Mouse (Mus musculus) midbrain, embryonic 13.5 days (tissue): ENCODE measurements at regions not wholly inside any gene's neighbourhood (a gene's known extent, or its start where the extent isn't known, plus 50 kb on each side); places are given as distances from the start of the nearest gene placed in this dataset.

Experiments used
- ATAC-seq: fragments of 200-750 bp; cut with Nextera tagmentation; 2 replicates; pipeline ENCODE4 v1.8.0; 2017; ENCODE audit warnings: mild to moderate bottlenecking, moderate TSS enrichment, moderate library complexity
- H3K27ac ChIP-seq: fragments of 300-500 bp; sonication (generic); 2 replicates; pipeline ENCODE4 v1.5.1; 2015; ENCODE audit warnings: inconsistent platforms, mild to moderate bottlenecking, moderate library complexity
- H3K27me3 ChIP-seq: fragments of 300-500 bp; sonication (generic); 2 replicates; pipeline ENCODE4 v1.6.1; 2015; ENCODE audit warnings: mild to moderate bottlenecking, inconsistent platforms
- H3K36me3 ChIP-seq: fragments of 300-500 bp; sonication (generic); 2 replicates; pipeline ENCODE4 v1.6.1; 2015; ENCODE audit warnings: mild to moderate bottlenecking, inconsistent platforms
- H3K4me1 ChIP-seq: fragments of 300-500 bp; sonication (generic); replicated peaks from 2 replicates; pipeline ENCODE4 v1.6.1; 2015; ENCODE audit warnings: inconsistent platforms
- H3K4me2 ChIP-seq: fragments of 300-500 bp; sonication (generic); replicated peaks from 2 replicates; pipeline ENCODE4 v1.6.1; 2015; ENCODE audit warnings: moderate library complexity, mild to moderate bottlenecking, inconsistent platforms
- H3K4me3 ChIP-seq: fragments of 300-500 bp; sonication (generic); replicated peaks from 2 replicates; pipeline ENCODE4 v1.5.1; 2015; ENCODE audit warnings: mild to moderate bottlenecking, inconsistent platforms
- H3K9ac ChIP-seq: fragments of 300-500 bp; sonication (generic); replicated peaks from 2 replicates; pipeline ENCODE4 v1.6.1; 2015; ENCODE audit warnings: mild to moderate bottlenecking, inconsistent platforms
- H3K9me3 ChIP-seq: fragments of 300-500 bp; sonication (generic); 2 replicates; pipeline ENCODE4 v1.6.1; 2016; ENCODE audit warnings: mild to moderate bottlenecking, inconsistent platforms
- WGBS: fragments of 180-500 bp; shearing (Covaris S2); methylation state at CpG from one replicate; pipeline ENCODE4 v1.1.7; 2015; 5-methylcytosine and 5-hydroxymethylcytosine counted together

DNA sequence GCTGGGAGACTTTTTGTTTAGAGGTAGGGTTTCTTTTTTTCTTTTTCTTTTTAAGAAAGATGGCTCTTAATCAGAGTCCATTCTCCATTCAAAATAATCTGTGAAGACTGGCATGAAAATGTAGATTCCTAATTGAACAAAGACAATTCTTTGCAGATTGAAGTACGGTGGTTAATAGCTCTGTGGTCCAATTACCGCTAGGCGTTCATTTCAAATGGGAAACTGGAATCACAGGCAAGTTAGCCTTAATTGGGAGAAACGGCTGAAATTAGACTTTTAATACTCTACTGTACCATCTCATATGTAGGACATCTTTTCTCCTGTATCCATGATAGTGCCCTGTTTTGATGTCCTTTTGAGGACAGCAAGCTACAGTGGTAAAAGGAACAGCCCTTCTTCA is 61.2 kb downstream of the Ascl1 start:
- no peak for ATAC-seq
- 86% methylated on average over 4 of the region's 4 CpGs for WGBS
- no peaks in the 10 kb centered on the region for H3K36me3 ChIP-seq

DNA sequence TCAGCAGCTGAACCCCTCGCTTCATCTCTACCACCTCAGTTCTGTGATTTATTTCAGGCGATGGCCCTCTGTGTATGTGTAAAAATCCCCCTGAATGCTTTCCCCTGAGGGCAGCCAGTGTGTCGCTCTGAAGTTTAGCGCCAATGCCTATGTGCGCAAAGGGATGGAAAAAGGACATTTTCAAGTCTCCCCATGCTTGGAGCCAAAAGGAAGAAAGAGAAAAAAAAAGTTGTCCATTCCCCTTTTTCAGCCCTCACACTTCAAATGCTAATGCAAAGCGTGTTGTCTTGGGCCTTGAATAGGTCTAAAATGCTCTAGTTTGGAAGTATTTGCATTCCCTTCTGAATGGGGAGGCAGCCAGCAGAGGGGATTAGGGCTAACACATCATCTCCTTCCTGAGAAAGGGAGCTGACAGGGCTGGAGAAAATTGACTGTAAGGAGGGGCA is 73.5 kb downstream of the Ascl1 start:
- 5% methylated on average over 6 of the region's 6 CpGs for WGBS
- Histone ChIP-seq H3K36me3 (no peaks in the 10 kb centered on the region), H3K4me1 (peaks cover 21% of the 10 kb centered on the region), H3K27ac (peak overlapping the region; percentile 85), H3K4me3 (no peak overlapping the region), H3K9ac (0 out of 2 replicates have a peak overlapping the region, but pooled peaks have one; percentile 33), H3K27me3 (no peaks in the 10 kb centered on the region), H3K4me2 (peak overlapping the region; percentile 26), H3K9me3 (no peaks in the 10 kb centered on the region)
- ATAC-seq = peak; percentile 90

More for the DNA sequence above, 61.2 kb downstream of the Ascl1 start:
- no peak overlapping the region for H3K4me2 ChIP-seq
- no peak overlapping the region for H3K4me3 ChIP-seq
- no peaks in the 10 kb centered on the region for H3K27me3 ChIP-seq
- H3K9me3 ChIP-seq = no peaks in the 10 kb centered on the region
- no peak overlapping the region for H3K27ac ChIP-seq
- H3K4me1 ChIP-seq = peaks cover 6% of the 10 kb centered on the region; the same call in 1 of the 2 replicates
- no peak overlapping the region for H3K9ac ChIP-seq

DNA sequence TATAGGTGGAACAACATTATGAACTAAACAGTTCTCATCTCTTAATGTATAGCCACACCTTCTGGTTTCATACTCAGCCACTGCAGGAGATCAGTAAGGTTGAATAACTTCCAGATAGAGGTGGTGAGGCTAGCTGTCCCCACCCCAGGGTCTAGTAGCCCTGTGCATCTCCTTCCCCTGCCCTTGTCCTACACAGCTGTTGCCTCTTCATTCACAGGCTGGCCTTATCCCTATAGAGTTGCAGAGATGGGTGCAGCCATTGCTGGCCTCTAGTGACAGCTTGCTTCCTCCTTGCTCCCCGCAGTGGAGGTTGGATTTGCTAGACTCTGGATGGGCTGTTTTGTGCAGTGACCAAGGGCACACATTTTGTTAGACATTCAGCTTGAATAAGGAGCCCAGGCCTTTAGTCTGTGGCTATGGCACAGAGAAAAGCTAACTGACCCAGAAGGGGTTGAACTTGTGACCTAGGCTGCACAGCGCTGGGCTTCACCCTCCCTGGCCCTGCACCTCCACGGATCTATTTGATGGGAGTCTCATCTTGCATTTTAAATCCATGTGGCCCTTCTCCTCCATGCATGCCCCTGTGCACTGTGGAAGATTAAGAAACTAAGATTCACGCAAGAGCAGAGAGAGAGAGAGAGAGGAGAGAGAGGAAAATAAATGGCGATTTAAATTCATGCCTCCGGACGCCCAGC is 74.1 kb downstream of the Ascl1 start:
- no peaks in the 10 kb centered on the region for H3K9me3 ChIP-seq
- WGBS = 6% methylated on average over 7 of the region's 7 CpGs
- H3K9ac ChIP-seq = 0 out of 2 replicates have a peak overlapping the region, but pooled peaks have one; percentile 33
- H3K36me3 ChIP-seq = no peaks in the 10 kb centered on the region
- peak overlapping the region; percentile 85 for H3K27ac ChIP-seq
- H3K27me3 ChIP-seq = no peaks in the 10 kb centered on the region
- peak; percentile 75 for ATAC-seq
- peaks cover 21% of the 10 kb centered on the region for H3K4me1 ChIP-seq
- H3K4me3 ChIP-seq = no peak overlapping the region
- H3K4me2 ChIP-seq = peak overlapping the region; percentile 26

- Histone ChIP-seq H3K27ac (no peak overlapping the region), H3K27me3 (no peaks in the 10 kb centered on the region), H3K4me1 (peaks cover 4% of the 10 kb centered on the region; the same call in 1 of the 2 replicates), H3K9ac (no peak overlapping the region), H3K4me2 (no peak overlapping the region), H3K36me3 (no peaks in the 10 kb centered on the region), H3K4me3 (no peak overlapping the region), H3K9me3 (no peaks in the 10 kb centered on the region)
- no peak for ATAC-seq
- whole genome bisulfite sequencing = 47% methylated on average over 15 of the region's 15 CpGs
Measured at GRCm38 (mm10) chr10:87394296-87394921, 99.1 kb downstream of the Ascl1 start.

DNA sequence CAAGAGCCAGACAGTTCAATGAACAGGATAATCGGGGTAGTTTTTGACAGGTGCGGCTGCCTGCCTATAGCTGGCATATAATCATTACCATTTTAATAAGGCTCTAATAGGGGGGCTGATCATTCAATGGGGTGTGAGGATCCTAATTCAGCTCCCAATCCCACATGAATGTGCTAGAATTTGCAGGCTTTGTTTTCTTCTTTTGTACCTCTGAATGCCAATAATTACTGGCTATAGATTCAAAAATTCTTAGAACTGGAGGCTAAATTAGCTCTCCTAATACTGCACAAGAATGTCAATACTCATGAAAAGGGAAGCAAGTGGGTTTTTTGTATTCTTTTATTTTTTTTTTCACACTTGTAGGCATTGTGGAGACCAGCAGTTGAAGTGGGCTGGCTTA is 104.3 kb downstream of the Ascl1 start:
- WGBS = 26% methylated on average over 2 of the region's 2 CpGs

GRCm38 (mm10) chr10:87385276-87385675 is 108.2 kb downstream of the Ascl1 start:
- no peak for ATAC-seq
- Histone ChIP-seq H3K27ac (no peak overlapping the region), H3K27me3 (no peaks in the 10 kb centered on the region), H3K9me3 (no peaks in the 10 kb centered on the region), H3K9ac (no peak overlapping the region), H3K4me2 (no peak overlapping the region), H3K4me3 (no peak overlapping the region), H3K36me3 (no peaks in the 10 kb centered on the region), H3K4me1 (peaks cover 8% of the 10 kb centered on the region; the same call in 1 of the 2 replicates)
- 95% methylated on average over 4 of the region's 4 CpGs for WGBS

More for the DNA sequence above, 104.3 kb downstream of the Ascl1 start:
- Histone ChIP-seq H3K36me3 (no peaks in the 10 kb centered on the region), H3K9me3 (no peaks in the 10 kb centered on the region), H3K27me3 (no peaks in the 10 kb centered on the region), H3K4me3 (no peak overlapping the region), H3K9ac (no peak overlapping the region), H3K4me2 (no peak overlapping the region), H3K27ac (no peak overlapping the region), H3K4me1 (peaks cover 8% of the 10 kb centered on the region; the same call in 1 of the 2 replicates)
- ATAC-seq = no peak

- ATAC-seq = no peak
- Histone ChIP-seq H3K36me3 (no peaks in the 10 kb centered on the region), H3K4me2 (no peak overlapping the region), H3K27me3 (no peaks in the 10 kb centered on the region), H3K9ac (no peak overlapping the region), H3K27ac (no peak overlapping the region), H3K4me3 (no peak overlapping the region), H3K9me3 (no peaks in the 10 kb centered on the region), H3K4me1 (peaks cover 8% of the 10 kb centered on the region; the same call in 1 of the 2 replicates)
- 71% methylated on average over 9 of the region's 9 CpGs for WGBS
Measured at GRCm38 (mm10) chr10:87384606-87385206, 108.8 kb downstream of the Ascl1 start.

GRCm38 (mm10) chr10:87351400-87352172 is 141.9 kb downstream of the Ascl1 start:
- Histone ChIP-seq H3K4me1 (peaks cover 24% of the 10 kb centered on the region), H3K9me3 (peaks cover 6% of the 10 kb centered on the region; the same call in 1 of the 2 replicates), H3K36me3 (no peaks in the 10 kb centered on the region), H3K4me2 (peak overlapping the region; percentile 50), H3K4me3 (peak overlapping the region; percentile 19), H3K9ac (peak overlapping the region; percentile 15; the same call in 1 of the 2 replicates), H3K27ac (peak overlapping the region; percentile 77), H3K27me3 (no peaks in the 10 kb centered on the region)
- 19% methylated on average over 19 of the region's 19 CpGs for WGBS
- peak; percentile 88 for ATAC-seq

DNA sequence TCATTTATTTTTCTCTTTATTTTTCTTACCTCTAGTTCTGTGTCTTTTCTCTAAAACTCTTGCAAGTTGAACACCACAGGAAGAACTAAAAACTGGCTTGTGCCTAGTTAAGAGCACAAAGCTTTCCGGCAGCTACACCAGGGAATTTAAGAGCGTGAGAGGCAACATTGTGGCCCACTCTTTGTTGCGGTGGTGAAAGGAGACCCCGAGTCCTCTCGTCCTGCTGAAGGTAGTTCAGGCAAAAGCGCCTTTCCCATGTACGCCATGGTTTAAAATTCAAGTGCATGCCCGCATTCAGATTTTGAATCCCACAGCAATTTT is 142.4 kb downstream of the Ascl1 start:
- H3K4me1 ChIP-seq = peaks cover 24% of the 10 kb centered on the region
- H3K9me3 ChIP-seq = peaks cover 6% of the 10 kb centered on the region; the same call in 1 of the 2 replicates
- peak overlapping the region; percentile 15; the same call in 1 of the 2 replicates for H3K9ac ChIP-seq
- 26% methylated on average over 8 of the region's 8 CpGs for WGBS
- peak overlapping the region; percentile 50 for H3K4me2 ChIP-seq
- H3K4me3 ChIP-seq = peak overlapping the region; percentile 19
- peak; percentile 61 for ATAC-seq
- peak overlapping the region; percentile 77 for H3K27ac ChIP-seq
- no peaks in the 10 kb centered on the region for H3K36me3 ChIP-seq
- no peaks in the 10 kb centered on the region for H3K27me3 ChIP-seq

DNA sequence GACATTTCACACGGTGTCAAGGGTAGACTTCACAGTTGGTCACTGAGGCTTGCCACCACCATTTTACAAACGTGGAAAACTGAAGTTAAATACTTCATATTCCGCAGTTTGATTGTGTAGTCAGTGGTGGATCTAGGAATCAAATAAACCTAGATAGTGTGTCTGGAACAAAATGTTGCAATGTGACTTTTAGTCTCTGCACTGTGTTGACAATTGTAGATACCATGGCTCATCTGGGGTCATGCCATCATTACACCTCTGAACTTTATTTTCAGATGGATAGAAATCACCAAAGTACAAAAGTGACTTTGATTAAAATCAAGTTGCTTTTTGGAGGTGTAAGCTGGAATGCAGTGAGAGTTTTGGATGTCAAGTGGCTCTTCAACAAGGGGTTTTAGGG is 158.3 kb downstream of the Ascl1 start:
- H3K27me3 ChIP-seq = no peaks in the 10 kb centered on the region
- H3K36me3 ChIP-seq = no peaks in the 10 kb centered on the region
- 90% methylated on average over 3 of the region's 3 CpGs for WGBS
- no peak for ATAC-seq
- H3K4me2 ChIP-seq = no peak overlapping the region
- H3K27ac ChIP-seq = no peak overlapping the region
- H3K4me3 ChIP-seq = no peak overlapping the region
- H3K9me3 ChIP-seq = peaks cover 4% of the 10 kb centered on the region; the same call in 1 of the 2 replicates
- H3K4me1 ChIP-seq = peaks cover 12% of the 10 kb centered on the region
- H3K9ac ChIP-seq = no peak overlapping the region

DNA sequence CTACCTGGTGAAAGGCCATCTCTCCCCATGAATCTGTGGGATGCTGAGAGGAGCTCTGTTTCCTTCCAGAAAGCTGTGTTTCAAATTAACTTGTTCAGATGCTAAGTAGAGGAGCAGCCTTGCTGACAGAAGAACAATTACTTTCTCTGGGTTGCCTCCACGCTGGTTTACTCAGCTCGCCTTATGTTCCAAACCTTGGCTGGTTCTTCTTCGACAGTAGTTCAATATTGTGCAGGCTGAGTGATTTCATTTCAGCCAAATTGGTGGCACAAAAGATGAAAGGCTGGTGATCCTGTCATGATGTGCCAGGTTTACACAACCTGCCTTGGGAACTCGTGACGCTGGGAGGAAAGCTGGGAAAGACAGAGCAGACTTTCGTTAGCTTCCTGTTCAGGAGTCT is 160.1 kb downstream of the Ascl1 start:
- H3K4me2 ChIP-seq = no peak overlapping the region
- H3K4me3 ChIP-seq = no peak overlapping the region
- WGBS = 34% methylated on average over 6 of the region's 6 CpGs
- H3K36me3 ChIP-seq = no peaks in the 10 kb centered on the region
- 0 out of 2 replicates have a peak, but pooled peaks have one; percentile 40 for ATAC-seq
- H3K9me3 ChIP-seq = peaks cover 4% of the 10 kb centered on the region; the same call in 1 of the 2 replicates
- H3K4me1 ChIP-seq = peaks cover 12% of the 10 kb centered on the region
- H3K27me3 ChIP-seq = no peaks in the 10 kb centered on the region
- no peak overlapping the region for H3K27ac ChIP-seq
- H3K9ac ChIP-seq = no peak overlapping the region
